Mouse (Mus musculus) limb, embryonic 11.5 days (tissue): Measurements from ENCODE around the gene Kctd5. TPM values are rescaled to one million over a fixed set of nuclear protein-coding genes. Genes with fewer than 3 reads are reported as not detected.

ENCODE experiments used
- ATAC-seq: fragments of 200-750 bp; cut with Nextera tagmentation; 2 replicates; pipeline ENCODE4 v1.8.0; 2017; ENCODE audit warnings: low read depth; ENCODE audit not compliant: insufficient number of reproducible peaks, low FRiP score, low TSS enrichment
- DNase-seq: peaks from one replicate; pipeline ENCODE4 v3.0.0-alpha.2; 2015; ENCODE audit warnings: low spot score
- H3K27ac ChIP-seq: fragments of 300-500 bp; sonication (generic); replicated peaks from 2 replicates; pipeline ENCODE4 v1.5.1; 2014; ENCODE audit warnings: low read depth, mild to moderate bottlenecking, low read length
- H3K27me3 ChIP-seq: fragments of 300-500 bp; sonication (generic); 2 replicates; pipeline ENCODE4 v1.6.1; 2014; ENCODE audit warnings: mild to moderate bottlenecking, low read length, mixed read lengths; ENCODE audit not compliant: control insufficient read depth, insufficient read depth
- H3K36me3 ChIP-seq: fragments of 300-500 bp; sonication (generic); 2 replicates; pipeline ENCODE4 v1.6.1; 2014; ENCODE audit warnings: mild to moderate bottlenecking, low read length, moderate library complexity, mixed read lengths; ENCODE audit not compliant: control insufficient read depth, insufficient read depth
- H3K4me1 ChIP-seq: fragments of 300-500 bp; sonication (generic); 2 replicates; pipeline ENCODE4 v1.6.1; 2014; ENCODE audit warnings: low read length, mixed read lengths; ENCODE audit not compliant: control insufficient read depth, insufficient read depth
- H3K4me2 ChIP-seq: fragments of 300-500 bp; sonication (generic); 2 replicates; pipeline ENCODE4 v1.6.1; 2014; ENCODE audit warnings: low read depth, mild to moderate bottlenecking, moderate library complexity; ENCODE audit not compliant: severe bottlenecking
- H3K4me3 ChIP-seq: fragments of 300-500 bp; sonication (generic); 2 replicates; pipeline ENCODE4 v1.5.1; 2014; ENCODE audit warnings: low read depth, low read length
- H3K9ac ChIP-seq: fragments of 300-500 bp; sonication (generic); 2 replicates; pipeline ENCODE4 v1.6.1; 2014; ENCODE audit warnings: mild to moderate bottlenecking, low read length
- H3K9me3 ChIP-seq: fragments of 300-500 bp; sonication (generic); 2 replicates; pipeline ENCODE4 v1.6.1; 2016; ENCODE audit warnings: low read length; ENCODE audit not compliant: control insufficient read depth
- WGBS: fragments of 180-500 bp; shearing (Covaris S2); extraction: QIAGEN DNeasy Blood & Tissue Kit; methylation state at CpG from one replicate; pipeline ENCODE4 v1.1.7; 2014; 5-methylcytosine and 5-hydroxymethylcytosine counted together
- polyA plus RNA-seq: library from polyadenylated mRNA; unstranded; fragments of >200 nt; fragmentation: Nextera tagmentation; extraction: Ambion mirVana; gene quantifications from 2 replicates; pipeline ENCODE4 v1.2.1, GENCODE M21; 2014

The Kctd5 gene
- polyA plus RNA-seq, 1 experiment from 2014 or later: 91.3 TPM

DNA sequence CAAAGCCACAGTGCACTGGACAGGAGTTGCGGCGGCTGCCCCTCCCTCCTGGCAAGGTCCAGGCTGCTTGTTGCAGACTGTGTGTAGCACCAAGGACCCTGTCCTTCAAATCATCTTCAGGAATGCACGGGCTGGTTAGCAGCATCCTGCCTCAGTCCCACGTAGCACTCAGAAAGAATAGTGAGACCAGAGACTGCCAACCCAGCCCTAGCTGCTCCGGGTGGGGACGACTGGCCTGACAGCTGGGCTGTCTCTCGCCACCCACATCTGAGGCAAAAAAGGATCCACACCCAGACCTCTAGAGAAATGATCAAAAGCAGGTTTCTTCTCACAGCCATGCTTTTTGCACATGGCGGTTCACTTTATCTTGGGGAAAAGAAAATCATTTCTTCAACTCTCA is 24.3 kb downstream of the Kctd5 start:
- no peaks in the 10 kb centered on the region for H3K9me3 ChIP-seq
- no peaks in the 10 kb centered on the region for H3K27me3 ChIP-seq
- no peak overlapping the region for H3K4me3 ChIP-seq
- no peak overlapping the region for H3K4me2 ChIP-seq
- no peak overlapping the region for H3K9ac ChIP-seq
- ATAC-seq (no peak), DNase-seq (no peak)
- peaks cover 20% of the 10 kb centered on the region; the same call in 1 of the 2 replicates for H3K36me3 ChIP-seq
- WGBS: 89% methylated on average over 8 of the region's 8 CpGs
- no peaks in the 10 kb centered on the region for H3K4me1 ChIP-seq
- H3K27ac ChIP-seq: no peak overlapping the region

DNA sequence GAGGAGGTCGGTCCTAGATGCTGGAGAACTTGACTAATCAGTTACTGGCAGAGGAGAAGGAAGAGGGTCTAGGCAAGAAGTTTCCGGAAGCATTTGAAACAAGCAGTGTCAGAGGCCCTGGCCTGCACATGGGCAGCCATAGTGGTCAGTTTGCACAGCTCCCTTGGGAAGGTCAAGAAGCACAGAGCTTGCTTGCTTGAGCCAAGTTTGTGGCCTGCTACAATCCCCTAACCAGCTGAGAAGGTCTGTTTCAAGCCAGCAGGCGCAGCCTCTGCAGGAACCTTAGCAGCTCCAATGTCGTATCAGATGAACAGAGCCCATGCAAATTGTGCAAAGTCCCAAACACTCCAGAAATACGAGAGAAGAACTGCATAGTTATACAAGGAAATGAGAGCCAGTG is 25.2 kb downstream of the Kctd5 start:
- H3K4me2 ChIP-seq: no peak overlapping the region
- H3K9me3 ChIP-seq: no peaks in the 10 kb centered on the region
- H3K4me3 ChIP-seq: no peak overlapping the region
- ATAC-seq (no peak), DNase-seq (no peak)
- no peak overlapping the region for H3K27ac ChIP-seq
- 92% methylated on average over 5 of the region's 5 CpGs for WGBS
- H3K9ac ChIP-seq: no peak overlapping the region
- H3K36me3 ChIP-seq: peaks cover 15% of the 10 kb centered on the region; the same call in 1 of the 2 replicates
- H3K27me3 ChIP-seq: no peaks in the 10 kb centered on the region
- H3K4me1 ChIP-seq: no peaks in the 10 kb centered on the region

DNA sequence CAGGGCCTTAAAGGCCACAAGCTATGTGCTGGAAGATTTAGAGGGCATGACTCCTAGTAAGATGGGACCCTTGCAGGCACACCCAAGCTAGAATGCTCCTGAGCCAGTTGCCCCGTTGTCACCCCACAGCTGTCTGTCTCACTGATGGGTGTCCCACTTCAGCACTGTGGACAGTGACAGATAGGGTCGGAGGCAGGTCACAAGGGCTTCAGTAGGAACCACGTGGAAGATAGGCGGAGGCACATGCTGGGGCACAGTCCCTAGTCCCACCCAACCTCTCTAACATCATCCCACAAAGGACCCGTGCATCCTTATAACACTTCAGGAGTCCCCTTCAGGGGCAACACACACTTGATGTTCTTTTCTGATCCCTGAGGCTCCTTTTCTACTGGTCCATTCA is 27.3 kb downstream of the Kctd5 start:
- no peak overlapping the region for H3K27ac ChIP-seq
- H3K4me1 ChIP-seq: no peaks in the 10 kb centered on the region
- DNase-seq: no peak
- no peak for ATAC-seq
- H3K9me3 ChIP-seq: no peaks in the 10 kb centered on the region
- peaks cover 13% of the 10 kb centered on the region; the same call in 1 of the 2 replicates for H3K36me3 ChIP-seq
- no peaks in the 10 kb centered on the region for H3K27me3 ChIP-seq
- H3K4me2 ChIP-seq: no peak overlapping the region
- WGBS: 45% methylated on average over 5 of the region's 5 CpGs
- H3K4me3 ChIP-seq: no peak overlapping the region
- no peak overlapping the region for H3K9ac ChIP-seq

DNA sequence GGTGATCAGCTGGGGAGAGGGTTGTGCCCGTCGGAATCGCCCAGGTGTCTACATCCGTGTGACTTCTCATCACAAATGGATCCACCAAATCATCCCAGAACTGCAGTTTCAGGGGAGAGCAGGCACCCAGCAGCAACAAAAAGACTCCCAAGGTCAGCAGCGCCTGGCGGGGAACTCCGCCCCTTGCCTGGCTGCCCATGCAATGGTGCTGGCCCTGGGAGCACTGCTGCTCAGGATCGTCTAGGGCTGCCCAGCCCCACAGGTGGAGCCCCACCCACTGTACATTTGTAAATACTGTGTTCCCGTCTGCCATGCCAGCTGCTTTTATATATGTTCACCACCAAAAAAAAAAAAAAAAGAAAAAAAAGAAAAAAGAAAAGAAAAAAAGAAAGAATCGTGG is 27.7 kb downstream of the Kctd5 start:
- DNase-seq (no peak), ATAC-seq (no peak)
- Histone ChIP-seq H3K36me3 (peaks cover 11% of the 10 kb centered on the region; the same call in 1 of the 2 replicates), H3K4me2 (no peak overlapping the region), H3K4me1 (no peaks in the 10 kb centered on the region), H3K27ac (no peak overlapping the region), H3K4me3 (no peak overlapping the region), H3K27me3 (no peaks in the 10 kb centered on the region), H3K9me3 (no peaks in the 10 kb centered on the region), H3K9ac (no peak overlapping the region)
- 79% methylated on average over 10 of the region's 10 CpGs for WGBS

DNA sequence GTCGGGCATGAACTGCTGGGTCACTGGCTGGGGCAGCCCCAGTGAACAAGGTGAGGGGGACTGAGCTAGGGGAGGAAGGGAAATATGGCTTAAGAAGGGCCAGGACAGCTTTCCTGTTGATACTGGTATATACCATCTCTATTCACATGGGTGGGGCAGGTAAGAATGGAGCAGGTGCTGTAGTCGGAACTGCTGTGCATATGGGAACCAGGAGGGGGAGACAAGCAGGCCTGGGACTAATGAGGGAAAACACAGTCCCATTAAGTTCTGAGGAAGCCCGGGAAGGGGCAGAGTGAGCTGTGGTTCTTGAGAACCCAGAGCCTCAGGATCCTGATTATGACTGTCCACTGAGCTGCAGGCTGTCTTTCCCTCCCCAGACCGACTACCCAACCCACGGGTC is 28.8 kb downstream of the Kctd5 start:
- ATAC-seq: no peak
- Histone ChIP-seq H3K36me3 (peaks cover 6% of the 10 kb centered on the region; the same call in 1 of the 2 replicates), H3K27ac (no peak overlapping the region), H3K4me2 (no peak overlapping the region), H3K27me3 (no peaks in the 10 kb centered on the region), H3K9ac (no peak overlapping the region), H3K4me3 (no peak overlapping the region), H3K9me3 (no peaks in the 10 kb centered on the region), H3K4me1 (no peaks in the 10 kb centered on the region)
- 69% methylated on average over 5 of the region's 5 CpGs for WGBS
- DNase-seq: no peak

DNA sequence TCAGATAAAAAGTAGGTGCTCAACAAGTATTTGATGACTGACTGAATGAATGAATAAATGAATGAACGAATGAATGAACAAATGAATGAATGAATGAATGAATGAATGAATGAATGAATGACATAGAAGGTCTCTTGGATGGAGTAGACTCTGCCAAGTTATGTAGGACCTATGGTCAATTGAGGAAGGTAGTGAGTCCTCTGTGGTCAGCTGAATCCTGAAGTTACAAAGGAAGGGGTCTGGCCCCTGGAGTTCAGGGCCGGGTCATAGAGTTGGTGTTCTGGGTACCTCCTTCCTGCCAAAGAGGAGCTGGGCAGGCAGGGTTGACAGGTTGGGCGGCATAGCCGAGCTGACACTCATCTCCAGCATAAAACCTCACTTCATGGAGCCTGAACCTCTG is 35.4 kb downstream of the Kctd5 start, which contains the start of gene Prss27:
TSS of gene Prss27 (plus strand) at position 301 of the 400 bp plus-strand sequence.
- no peak within 1 kb of the TSS for H3K4me2 ChIP-seq
- no peaks in the 10 kb centered on the region for H3K4me1 ChIP-seq
- ATAC-seq (no peak), DNase-seq (no peak)
- WGBS: 69% methylated on average over 4 of the region's 4 CpGs
- no peak within 1 kb of the TSS for H3K4me3 ChIP-seq
- H3K27me3 ChIP-seq: no peaks in the 10 kb centered on the region
- H3K9me3 ChIP-seq: no peaks in the 10 kb centered on the region
- H3K36me3 ChIP-seq: no peaks in the 10 kb centered on the region
- H3K27ac ChIP-seq: no peak within 1 kb of the TSS
- H3K9ac ChIP-seq: no peak within 1 kb of the TSS

DNA sequence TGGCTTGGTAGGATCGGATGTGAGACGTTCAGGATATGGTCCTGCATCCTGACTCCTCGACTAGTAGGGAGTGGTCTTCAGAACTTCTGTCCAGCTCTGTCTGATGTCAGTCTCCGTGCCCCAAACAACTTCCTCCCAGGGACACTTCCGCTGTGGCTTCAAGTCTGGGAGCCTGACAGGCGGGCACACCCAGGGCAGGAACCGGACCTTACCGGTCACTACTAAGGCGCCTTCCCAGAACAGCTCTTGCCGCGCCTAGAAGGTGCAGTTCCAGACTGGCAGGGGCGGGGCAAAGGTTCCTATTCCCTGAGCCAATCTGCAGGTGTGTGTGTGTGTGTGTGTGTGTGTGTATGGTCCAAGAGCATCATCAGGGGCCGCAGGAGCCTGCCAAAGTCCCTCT is 35.9 kb downstream of the Kctd5 start:
- Histone ChIP-seq H3K4me1 (no peaks in the 10 kb centered on the region), H3K4me3 (no peak overlapping the region), H3K36me3 (no peaks in the 10 kb centered on the region), H3K4me2 (no peak overlapping the region), H3K9me3 (no peaks in the 10 kb centered on the region), H3K9ac (no peak overlapping the region), H3K27ac (no peak overlapping the region), H3K27me3 (no peaks in the 10 kb centered on the region)
- DNase-seq (no peak), ATAC-seq (no peak)
- WGBS: 81% methylated on average over 13 of the region's 13 CpGs

DNA sequence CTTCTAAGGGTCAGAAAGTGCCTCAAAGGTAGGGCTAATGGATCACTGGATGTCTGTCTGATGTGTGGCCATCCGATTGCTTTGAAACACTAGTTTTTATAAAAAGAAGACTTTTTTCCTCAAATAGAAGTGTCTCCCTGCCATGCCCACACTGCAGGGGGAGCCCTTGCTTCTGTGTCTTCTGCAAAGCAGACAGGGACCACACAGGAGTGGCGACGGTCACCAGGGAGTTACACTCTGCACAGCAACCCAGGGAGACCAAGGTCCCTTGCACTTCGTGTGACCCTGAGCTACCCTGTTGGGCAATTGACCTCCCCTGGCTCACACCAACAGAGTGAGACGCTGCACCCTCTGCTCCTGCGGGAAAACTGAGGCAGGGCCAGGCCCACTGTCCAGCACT is 36.3 kb downstream of the Kctd5 start:
- no peak overlapping the region for H3K4me2 ChIP-seq
- WGBS: 74% methylated on average over 6 of the region's 6 CpGs
- no peak overlapping the region for H3K4me3 ChIP-seq
- no peaks in the 10 kb centered on the region for H3K9me3 ChIP-seq
- H3K27ac ChIP-seq: no peak overlapping the region
- H3K27me3 ChIP-seq: no peaks in the 10 kb centered on the region
- no peaks in the 10 kb centered on the region for H3K36me3 ChIP-seq
- no peak for DNase-seq
- H3K4me1 ChIP-seq: no peaks in the 10 kb centered on the region
- H3K9ac ChIP-seq: no peak overlapping the region
- no peak for ATAC-seq

DNA sequence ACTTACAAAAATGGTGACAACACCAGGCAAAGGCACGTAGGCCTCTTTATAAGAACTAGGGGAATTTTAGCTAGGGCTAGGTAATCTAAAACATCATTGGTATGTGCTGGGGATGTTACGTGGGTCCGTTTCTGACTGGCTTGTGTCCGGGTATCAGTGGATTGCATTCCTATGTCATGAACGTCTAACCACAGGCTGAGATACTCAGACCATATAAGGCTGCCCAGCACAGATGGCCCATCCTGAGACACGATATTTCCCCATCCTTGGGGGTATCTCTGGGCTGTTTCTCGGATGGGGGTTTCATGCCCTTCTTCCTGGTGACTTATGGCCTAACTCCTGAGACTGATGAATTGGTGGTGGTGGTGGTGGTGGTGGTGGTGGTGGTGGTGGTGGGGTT is 38.2 kb downstream of the Kctd5 start:
- no peak overlapping the region for H3K27ac ChIP-seq
- H3K9me3 ChIP-seq: no peaks in the 10 kb centered on the region
- WGBS: 80% methylated on average over 7 of the region's 7 CpGs
- H3K27me3 ChIP-seq: no peaks in the 10 kb centered on the region
- no peak for DNase-seq
- no peak overlapping the region for H3K4me2 ChIP-seq
- no peak overlapping the region for H3K4me3 ChIP-seq
- H3K9ac ChIP-seq: no peak overlapping the region
- no peak for ATAC-seq
- H3K4me1 ChIP-seq: no peaks in the 10 kb centered on the region
- no peaks in the 10 kb centered on the region for H3K36me3 ChIP-seq
